Mouse (Mus musculus): ENCODE measurements at regions not wholly inside any gene's neighbourhood (a gene's known extent, or its start where the extent isn't known, plus 50 kb on each side); places are given as distances from the start of the nearest gene placed in this dataset.

- no peak for TF ChIP-seq CTCF (IDR thresholded peaks at IDR 0.05; ENCODE audit: borderline replicate concordance, insufficient read depth, low read depth, low read length)
- no peak for TF ChIP-seq POLR2A (IDR thresholded peaks at IDR 0.05; ENCODE audit: borderline replicate concordance, insufficient read depth, low read length)
- WGBS: 83% methylated on average over 7 of the region's 7 CpGs
- no peak overlapping the region for H3K27ac ChIP-seq (ENCODE audit: insufficient read depth, low read length)
- no peaks in the 10 kb centered on the region for H3K4me1 ChIP-seq (ENCODE audit: control insufficient read depth, insufficient read depth, low read length)
- H3K4me3 ChIP-seq (replicated peaks; ENCODE audit: insufficient read depth, low read depth, low read length): no peak overlapping the region
- H3K27me3 ChIP-seq (ENCODE audit: control insufficient read depth, insufficient read depth, low read length): no peaks in the 10 kb centered on the region; the same call in 1 of the 2 replicates
- no peak for DNase-seq
These were observed 63.7 kb upstream of the Mylip start for GRCm38 (mm10) chr13:45325736-45326293.

DNA sequence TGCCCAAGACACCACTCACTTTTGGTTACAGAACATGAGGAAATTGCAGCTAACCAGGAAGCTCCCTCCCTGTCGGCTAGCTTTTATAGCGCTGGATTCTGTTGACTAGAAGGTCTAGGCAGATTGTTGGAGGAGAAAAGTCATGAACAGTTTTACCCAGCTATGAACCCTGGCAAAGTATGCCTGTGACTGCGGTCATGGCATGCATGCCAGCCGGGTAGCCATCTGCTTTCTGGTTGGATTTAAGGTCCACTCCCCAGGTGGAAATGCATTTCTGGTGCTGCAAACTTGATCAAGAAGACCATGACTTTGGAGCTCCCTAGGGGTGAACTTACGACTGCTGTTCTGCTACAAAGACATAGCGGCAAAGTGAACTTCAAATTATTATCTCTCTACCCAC, 62.8 kb upstream of the Mylip start:
- peak; percentile 9 to 28 for DNase-seq
- TF ChIP-seq CTCF (IDR thresholded peaks at IDR 0.05; ENCODE audit: borderline replicate concordance, insufficient read depth, low read depth, low read length): no peak
- TF ChIP-seq POLR2A (IDR thresholded peaks at IDR 0.05; ENCODE audit: borderline replicate concordance, insufficient read depth, low read length): no peak
- no peak overlapping the region for H3K27ac ChIP-seq (ENCODE audit: insufficient read depth, low read length)
- no peaks in the 10 kb centered on the region; the same call in 1 of the 2 replicates for H3K27me3 ChIP-seq (ENCODE audit: control insufficient read depth, insufficient read depth, low read length)
- 50% methylated on average over 6 of the region's 6 CpGs for WGBS
- no peak overlapping the region for H3K4me3 ChIP-seq (replicated peaks; ENCODE audit: insufficient read depth, low read depth, low read length)
- no peaks in the 10 kb centered on the region for H3K4me1 ChIP-seq (ENCODE audit: control insufficient read depth, insufficient read depth, low read length)

DNA sequence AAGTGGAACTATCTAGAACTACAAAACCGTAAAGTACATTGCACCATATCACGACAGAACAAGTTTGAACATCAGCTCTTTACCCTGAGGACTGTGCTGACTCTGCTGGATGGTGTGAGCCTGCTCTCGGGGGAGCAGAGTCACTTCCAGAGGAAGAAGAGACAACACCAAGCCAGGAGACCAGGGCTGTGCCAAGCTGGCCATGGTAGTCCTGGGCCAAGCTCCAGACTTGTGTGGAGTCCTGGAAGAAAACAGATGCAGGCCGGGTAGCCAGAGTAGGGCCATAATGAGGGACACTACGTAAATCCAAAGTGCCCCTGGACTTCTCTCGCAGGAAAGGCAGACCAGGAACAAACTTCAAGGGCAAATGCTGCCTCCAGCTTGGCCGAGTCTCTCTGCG, 59.0 kb upstream of the Mylip start:
- TF ChIP-seq POLR2A (IDR thresholded peaks at IDR 0.05; ENCODE audit: borderline replicate concordance, insufficient read depth, low read length) (no peak), CTCF (IDR thresholded peaks at IDR 0.05; ENCODE audit: borderline replicate concordance, insufficient read depth, low read depth, low read length) (no peak)
- Histone ChIP-seq H3K27ac (ENCODE audit: insufficient read depth, low read length) (no peak overlapping the region), H3K4me3 (replicated peaks; ENCODE audit: insufficient read depth, low read depth, low read length) (no peak overlapping the region), H3K27me3 (ENCODE audit: control insufficient read depth, insufficient read depth, low read length) (no peaks in the 10 kb centered on the region; the same call in 1 of the 2 replicates), H3K4me1 (ENCODE audit: control insufficient read depth, insufficient read depth, low read length) (no peaks in the 10 kb centered on the region)
- 33% methylated on average over 8 of the region's 8 CpGs for WGBS
- DNase-seq: peak in 1 of 2 experiments; percentile 8

DNA sequence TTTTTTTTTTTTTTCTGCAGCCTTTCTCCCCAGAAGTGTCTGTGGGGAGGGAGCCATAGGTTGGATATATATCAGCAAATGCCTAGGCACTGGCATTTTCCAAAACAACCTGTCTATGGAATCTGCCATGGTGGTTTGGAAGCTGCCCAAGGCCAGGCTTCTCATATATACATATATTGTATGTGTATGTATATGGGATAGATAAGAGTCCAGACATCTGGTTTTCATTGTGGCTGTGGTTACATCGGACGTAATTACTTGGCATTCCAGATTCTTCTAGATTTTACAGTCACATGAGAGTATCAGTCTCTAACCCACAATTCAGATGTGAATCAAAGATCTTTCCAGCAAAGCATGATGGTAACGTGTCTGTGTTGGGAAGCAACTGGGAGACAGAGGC, 57.5 kb upstream of the Mylip start:
- H3K27me3 ChIP-seq (ENCODE audit: control insufficient read depth, insufficient read depth, low read length): no peaks in the 10 kb centered on the region; the same call in 1 of the 2 replicates
- DNase-seq: no peak
- WGBS: 98% methylated on average over 3 of the region's 3 CpGs
- no peak for TF ChIP-seq POLR2A (IDR thresholded peaks at IDR 0.05; ENCODE audit: borderline replicate concordance, insufficient read depth, low read length)
- TF ChIP-seq CTCF (IDR thresholded peaks at IDR 0.05; ENCODE audit: borderline replicate concordance, insufficient read depth, low read depth, low read length): no peak
- no peak overlapping the region for H3K4me3 ChIP-seq (replicated peaks; ENCODE audit: insufficient read depth, low read depth, low read length)
- H3K4me1 ChIP-seq (ENCODE audit: control insufficient read depth, insufficient read depth, low read length): no peaks in the 10 kb centered on the region
- no peak overlapping the region for H3K27ac ChIP-seq (ENCODE audit: insufficient read depth, low read length)

DNA sequence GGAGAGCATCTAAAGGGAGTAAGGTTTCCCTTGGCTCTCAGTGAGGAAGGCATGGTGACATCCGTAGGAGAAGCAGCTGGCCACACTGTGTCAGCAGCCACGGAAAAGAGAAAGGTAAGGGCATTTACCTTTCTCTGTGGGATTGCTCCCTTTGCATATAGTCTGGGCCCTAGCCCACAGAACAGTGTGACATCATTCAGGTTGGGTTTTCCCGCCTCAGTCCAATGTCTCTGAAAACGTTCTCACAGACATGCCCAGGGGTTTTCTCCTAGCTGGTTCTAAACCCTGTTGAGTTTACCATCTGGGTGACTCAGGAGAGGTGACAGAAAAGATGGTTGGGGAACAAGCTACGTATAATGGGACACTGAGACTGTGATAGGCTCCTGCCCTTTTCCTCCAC, 55.9 kb upstream of the Mylip start:
- H3K4me3 ChIP-seq (replicated peaks; ENCODE audit: insufficient read depth, low read depth, low read length): no peak overlapping the region
- H3K4me1 ChIP-seq (ENCODE audit: control insufficient read depth, insufficient read depth, low read length): no peaks in the 10 kb centered on the region
- H3K27ac ChIP-seq (ENCODE audit: insufficient read depth, low read length): no peak overlapping the region
- TF ChIP-seq CTCF (IDR thresholded peaks at IDR 0.05; ENCODE audit: borderline replicate concordance, insufficient read depth, low read depth, low read length) (no peak), POLR2A (IDR thresholded peaks at IDR 0.05; ENCODE audit: borderline replicate concordance, insufficient read depth, low read length) (no peak)
- 76% methylated on average over 5 of the region's 5 CpGs for WGBS
- H3K27me3 ChIP-seq (ENCODE audit: control insufficient read depth, insufficient read depth, low read length): no peaks in the 10 kb centered on the region; the same call in 1 of the 2 replicates
- no peak for DNase-seq
